Mouse (Mus musculus): ENCODE data around the gene Micall2. TPM values are rescaled to one million over a fixed set of nuclear protein-coding genes. Genes with fewer than 3 reads are reported as not detected.
"Not testable (repeated sequence)": the region's sequence is repeated elsewhere in the genome, so short reads cannot be mapped to it uniquely, and the experiment has no call there.

Micall2 gene
- polyA plus RNA-seq, 1 experiment from 2014 or later, result 8.3 TPM

DNA sequence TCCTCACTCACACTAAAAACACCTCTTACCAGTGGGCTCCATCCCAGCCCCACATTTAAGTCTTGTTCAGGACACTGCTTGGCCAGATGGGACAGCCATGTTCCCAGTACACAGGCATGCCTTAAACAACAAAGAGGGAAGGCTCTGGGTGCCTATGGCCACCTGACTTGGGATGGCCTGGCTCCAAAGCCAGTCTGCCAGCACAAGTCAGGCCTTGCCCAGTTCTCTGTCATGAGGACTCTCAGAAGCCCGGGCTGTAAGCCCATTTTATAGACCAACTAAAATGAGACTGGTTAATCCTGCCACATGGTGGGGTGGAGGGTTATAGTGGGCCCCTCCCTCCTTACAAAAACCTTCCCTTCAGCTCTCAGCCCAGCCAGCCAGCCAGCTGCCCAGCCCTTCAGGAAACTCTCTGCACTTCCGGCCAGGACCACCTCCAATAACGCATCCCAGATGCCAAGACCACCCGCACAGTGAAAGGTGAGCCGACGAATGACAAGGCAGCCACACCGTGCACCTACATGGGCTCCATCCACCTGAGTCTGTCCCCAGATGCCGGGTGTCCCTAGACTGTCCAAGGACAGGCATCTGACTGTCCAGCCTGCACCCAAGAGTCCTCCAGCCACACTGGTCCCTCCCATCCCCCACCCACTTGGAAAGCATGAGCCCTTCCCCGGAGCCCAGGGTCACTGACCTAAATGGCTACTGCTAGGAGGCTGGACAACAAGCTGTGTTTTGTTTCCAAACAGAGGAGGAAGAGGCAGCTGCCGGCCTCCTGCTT is 11.6 kb downstream of the Micall2 start:
- H3K9ac ChIP-seq, result no peak overlapping the region
- no peaks in the 10 kb centered on the region for H3K27me3 ChIP-seq (replicated peaks)
- WGBS, result 33% methylated on average over 10 of the region's 10 CpGs
- H3K27ac ChIP-seq, result no peak overlapping the region
- H3K36me3 ChIP-seq, result no peaks in the 10 kb centered on the region
- H3K9me3 ChIP-seq, result no peaks in the 10 kb centered on the region
- no peak overlapping the region for H3K4me3 ChIP-seq (replicated peaks)
- peaks cover 9% of the 10 kb centered on the region for H3K4me1 ChIP-seq (replicated peaks)
- H3K4me2 ChIP-seq (replicated peaks), result no peak overlapping the region
- no peak for ATAC-seq

DNA sequence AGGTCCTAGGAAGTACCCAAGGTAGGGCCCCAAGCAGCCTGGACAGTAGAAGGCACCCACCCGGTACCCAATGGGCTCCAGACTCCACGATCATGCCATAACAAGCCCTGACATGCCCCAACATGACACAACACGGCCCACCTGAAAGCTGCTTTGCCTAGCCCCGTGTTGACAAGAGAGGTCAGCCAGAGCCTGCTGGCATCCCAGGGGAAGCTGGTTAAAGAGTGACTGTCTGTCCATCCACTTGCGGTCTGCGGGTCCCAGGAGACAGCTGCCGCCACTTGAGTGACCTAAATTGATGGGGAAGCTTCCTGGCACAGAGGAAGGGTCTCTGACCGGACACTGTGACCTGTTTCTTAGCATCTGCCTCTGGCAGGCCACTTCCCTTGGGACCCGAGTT is 13.0 kb downstream of the Micall2 start:
- ATAC-seq, result no peak
- Histone ChIP-seq H3K27me3 (replicated peaks) (no peaks in the 10 kb centered on the region), H3K4me1 (replicated peaks) (peaks cover 13% of the 10 kb centered on the region), H3K4me3 (replicated peaks) (no peak overlapping the region), H3K4me2 (replicated peaks) (no peak overlapping the region), H3K36me3 (no peaks in the 10 kb centered on the region), H3K9me3 (no peaks in the 10 kb centered on the region), H3K27ac (no peak overlapping the region), H3K9ac (no peak overlapping the region)
- 70% methylated on average over 9 of the region's 9 CpGs for WGBS

DNA sequence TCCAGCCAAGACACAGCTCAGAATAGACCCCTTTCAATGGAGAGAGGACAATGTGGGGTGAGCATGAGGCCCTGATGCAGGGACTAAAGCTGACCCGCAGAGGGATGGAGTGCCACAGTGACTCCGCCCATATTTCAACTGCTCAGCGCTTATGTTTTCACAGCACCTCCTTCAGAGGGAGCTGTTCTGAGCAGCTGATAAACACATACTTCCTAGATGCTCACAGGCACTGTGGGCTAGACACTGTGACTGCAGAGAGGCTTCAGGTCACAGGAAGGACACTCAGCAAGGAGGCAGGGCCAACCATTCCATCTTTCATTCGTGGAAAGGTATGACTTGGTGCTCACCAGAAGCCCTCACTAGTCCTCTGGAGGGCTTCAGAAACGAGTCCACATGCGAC is 13.4 kb downstream of the Micall2 start:
- 67% methylated on average over 6 of the region's 6 CpGs for WGBS

DNA sequence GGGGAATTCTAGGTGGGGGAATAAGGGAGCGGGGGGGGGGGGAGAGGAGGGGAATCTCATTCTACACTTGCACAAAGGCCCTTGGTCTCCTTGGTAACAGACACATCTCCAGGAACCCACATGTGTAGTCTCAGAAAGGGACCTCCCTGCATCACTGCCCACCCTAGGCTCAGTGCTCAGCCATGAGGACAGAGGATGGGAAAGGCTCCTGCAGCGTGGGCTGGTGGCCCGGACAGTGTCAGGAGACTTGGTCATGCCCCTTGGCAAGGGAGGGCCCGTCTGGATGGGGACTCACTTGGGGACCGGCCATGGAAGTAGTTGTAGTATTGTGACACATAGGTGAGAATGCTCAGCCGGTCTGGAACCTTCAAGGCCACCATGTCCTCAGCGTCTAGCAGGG is 17.2 kb downstream of the Micall2 start:
- no peaks in the 10 kb centered on the region for H3K36me3 ChIP-seq
- H3K4me3 ChIP-seq (replicated peaks), result no peak overlapping the region
- H3K4me1 ChIP-seq (replicated peaks), result 0 out of 2 replicates have a peak, but pooled peaks cover 5% of the 10 kb centered on the region
- no peak overlapping the region for H3K9ac ChIP-seq
- H3K4me2 ChIP-seq (replicated peaks), result no peak overlapping the region
- H3K9me3 ChIP-seq, result no peaks in the 10 kb centered on the region
- ATAC-seq, result no peak
- 76% methylated on average over 7 of the region's 7 CpGs for WGBS
- H3K27me3 ChIP-seq (replicated peaks), result no peaks in the 10 kb centered on the region
- H3K27ac ChIP-seq, result no peak overlapping the region

More for the DNA sequence above, 13.4 kb downstream of the Micall2 start:
- H3K9me3 ChIP-seq, result no peaks in the 10 kb centered on the region
- no peak overlapping the region for H3K27ac ChIP-seq
- no peak overlapping the region for H3K9ac ChIP-seq
- no peak overlapping the region for H3K4me3 ChIP-seq (replicated peaks)
- H3K4me1 ChIP-seq (replicated peaks), result peaks cover 13% of the 10 kb centered on the region
- ATAC-seq, result no peak
- no peak overlapping the region for H3K4me2 ChIP-seq (replicated peaks)
- no peaks in the 10 kb centered on the region for H3K36me3 ChIP-seq
- no peaks in the 10 kb centered on the region for H3K27me3 ChIP-seq (replicated peaks)

DNA sequence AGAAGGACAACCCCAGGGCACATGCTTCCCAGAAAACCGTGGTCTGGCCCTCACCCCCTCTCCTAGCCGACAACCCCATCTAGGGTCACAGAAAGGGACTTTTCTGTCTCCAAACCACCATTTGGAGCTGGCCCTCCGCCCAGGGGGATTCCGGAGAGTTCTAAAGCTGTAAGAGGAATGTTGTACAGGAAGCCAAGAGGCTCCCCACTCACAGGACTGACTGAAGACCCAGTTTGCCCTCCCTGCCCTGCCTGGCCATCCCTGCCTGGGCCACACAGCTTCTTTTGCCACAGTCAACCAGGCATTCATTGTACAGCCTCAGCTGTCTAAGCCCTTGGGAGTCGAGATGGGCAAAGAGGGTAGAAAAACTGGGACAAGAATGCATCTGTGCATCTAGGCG is 17.6 kb downstream of the Micall2 start:
- Histone ChIP-seq H3K4me3 (replicated peaks) (no peak overlapping the region), H3K4me1 (replicated peaks) (0 out of 2 replicates have a peak, but pooled peaks cover 5% of the 10 kb centered on the region), H3K27ac (no peak overlapping the region; the same call in 1 of the 2 replicates), H3K4me2 (replicated peaks) (no peak overlapping the region), H3K9ac (no peak overlapping the region), H3K27me3 (replicated peaks) (no peaks in the 10 kb centered on the region), H3K36me3 (no peaks in the 10 kb centered on the region), H3K9me3 (no peaks in the 10 kb centered on the region)
- no peak for ATAC-seq
- WGBS, result 69% methylated on average over 6 of the region's 6 CpGs

DNA sequence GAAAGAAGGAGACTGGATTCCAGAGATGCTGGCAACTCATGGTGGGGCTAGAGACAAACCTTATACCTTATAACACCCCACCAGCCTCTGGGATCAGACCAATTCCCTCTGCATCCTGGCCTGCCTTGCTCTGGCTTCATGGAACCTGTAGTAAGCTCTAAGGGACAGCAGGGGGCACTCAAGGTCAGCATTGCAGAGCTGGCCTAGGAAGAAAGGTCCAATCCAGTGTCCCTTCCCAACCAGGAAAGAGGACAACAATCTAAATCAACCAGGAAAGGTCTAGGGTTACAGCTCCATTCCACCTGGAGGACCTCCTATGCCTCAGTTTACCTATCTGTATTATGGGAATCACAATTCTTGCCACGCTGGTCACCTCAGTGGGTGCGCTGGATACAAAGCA is 18.4 kb downstream of the Micall2 start:
- H3K27ac ChIP-seq, result no peak overlapping the region

DNA sequence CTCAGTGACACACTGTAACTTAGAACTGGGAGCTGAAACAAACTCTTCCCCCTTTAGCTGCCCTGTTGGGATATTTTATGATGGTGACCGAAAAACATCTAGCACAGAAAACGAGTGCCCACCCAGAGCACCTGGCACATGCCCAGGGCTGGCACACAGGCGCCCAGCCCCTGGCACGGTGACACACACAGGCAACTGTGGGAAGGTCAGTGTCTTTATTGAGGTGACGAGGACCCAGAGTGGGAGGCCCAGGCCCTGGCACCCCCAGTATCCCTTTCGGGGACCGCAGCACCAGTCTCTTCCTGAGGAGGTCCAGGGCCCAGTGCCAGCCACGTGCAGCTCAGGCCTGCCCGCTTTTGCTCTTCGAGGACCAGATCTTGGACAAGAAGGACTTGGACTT is 29.6 kb downstream of the Micall2 start:
- Histone ChIP-seq H3K4me3 (replicated peaks) (no peak overlapping the region), H3K9ac (no peak overlapping the region), H3K4me2 (replicated peaks) (no peak overlapping the region), H3K36me3 (peaks cover 5% of the 10 kb centered on the region; the same call in 1 of the 2 replicates), H3K27me3 (replicated peaks) (no peaks in the 10 kb centered on the region), H3K4me1 (replicated peaks) (0 out of 2 replicates have a peak, but pooled peaks cover 3% of the 10 kb centered on the region), H3K9me3 (no peaks in the 10 kb centered on the region), H3K27ac (no peak overlapping the region)
- no peak for ATAC-seq
- 93% methylated on average over 10 of the region's 10 CpGs for WGBS

More for the DNA sequence above, 18.4 kb downstream of the Micall2 start:
- H3K9ac ChIP-seq, result no peak overlapping the region
- WGBS, result 92% methylated on average over 2 of the region's 2 CpGs
- ATAC-seq, result peak; percentile 67
- no peak overlapping the region for H3K4me2 ChIP-seq (replicated peaks)
- H3K4me1 ChIP-seq (replicated peaks), result 0 out of 2 replicates have a peak, but pooled peaks cover 5% of the 10 kb centered on the region
- no peaks in the 10 kb centered on the region for H3K9me3 ChIP-seq
- no peaks in the 10 kb centered on the region for H3K36me3 ChIP-seq
- no peaks in the 10 kb centered on the region for H3K27me3 ChIP-seq (replicated peaks)
- H3K4me3 ChIP-seq (replicated peaks), result no peak overlapping the region

DNA sequence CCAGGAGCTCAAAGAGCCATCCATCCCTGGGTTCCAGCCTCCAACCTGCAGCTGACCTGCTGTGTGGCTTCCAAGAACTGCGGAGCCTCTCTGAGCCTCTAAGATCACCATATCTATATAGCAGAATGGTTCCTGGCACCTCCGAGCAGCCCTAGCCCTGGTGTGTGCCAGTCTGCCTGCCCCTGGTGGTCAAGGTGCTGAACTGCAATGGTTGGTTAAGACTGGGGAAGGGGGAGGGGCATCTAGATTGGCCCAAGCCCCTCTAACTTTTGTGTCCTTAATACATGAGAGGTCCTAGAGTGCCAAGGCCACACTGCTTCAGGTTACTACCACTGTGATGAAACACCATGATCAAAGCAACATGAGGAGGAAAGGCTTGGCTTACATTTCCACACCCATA is 33.2 kb downstream of the Micall2 start:
- no peaks in the 10 kb centered on the region for H3K27me3 ChIP-seq (replicated peaks)
- no peak overlapping the region for H3K9ac ChIP-seq
- H3K4me3 ChIP-seq (replicated peaks), result no peak overlapping the region
- H3K9me3 ChIP-seq, result no peaks in the 10 kb centered on the region
- H3K4me1 ChIP-seq (replicated peaks), result 0 out of 2 replicates have a peak, but pooled peaks cover 3% of the 10 kb centered on the region
- H3K36me3 ChIP-seq, result no peaks in the 10 kb centered on the region; the same call in 1 of the 2 replicates
- ATAC-seq, result peak; percentile 18; the same call in 1 of the 2 replicates
- H3K27ac ChIP-seq, result no peak overlapping the region
- no peak overlapping the region for H3K4me2 ChIP-seq (replicated peaks)
- WGBS, result 63% methylated on average over 2 of the region's 2 CpGs

DNA sequence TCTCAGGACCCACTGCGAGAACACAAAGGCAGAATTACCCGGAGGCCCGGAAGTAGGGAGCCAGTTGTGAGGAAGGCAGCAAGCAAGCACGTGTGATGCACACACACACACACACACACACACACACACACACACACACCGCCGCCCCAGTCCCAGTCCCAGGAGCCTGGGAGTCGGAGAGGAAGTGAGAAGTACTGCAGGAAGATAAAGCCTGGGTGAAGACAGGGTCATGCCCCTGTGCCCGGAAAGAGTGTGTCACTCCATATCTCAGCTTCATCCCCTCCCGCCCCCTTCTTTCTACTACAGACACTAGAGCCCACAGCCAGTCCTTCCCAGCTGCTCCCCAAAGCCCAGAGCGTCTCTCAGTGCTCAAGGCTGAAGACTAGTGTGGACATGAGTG is 33.9 kb downstream of the Micall2 start:
- Histone ChIP-seq H3K4me2 (replicated peaks) (no peak overlapping the region), H3K9ac (no peak overlapping the region), H3K27ac (no peak overlapping the region), H3K4me3 (replicated peaks) (no peak overlapping the region), H3K27me3 (replicated peaks) (no peaks in the 10 kb centered on the region), H3K4me1 (replicated peaks) (0 out of 2 replicates have a peak, but pooled peaks cover 3% of the 10 kb centered on the region), H3K36me3 (no peaks in the 10 kb centered on the region; the same call in 1 of the 2 replicates), H3K9me3 (no peaks in the 10 kb centered on the region)
- WGBS, result 50% methylated on average over 10 of the region's 10 CpGs
- ATAC-seq, result peak; percentile 24; the same call in 1 of the 2 replicates

DNA sequence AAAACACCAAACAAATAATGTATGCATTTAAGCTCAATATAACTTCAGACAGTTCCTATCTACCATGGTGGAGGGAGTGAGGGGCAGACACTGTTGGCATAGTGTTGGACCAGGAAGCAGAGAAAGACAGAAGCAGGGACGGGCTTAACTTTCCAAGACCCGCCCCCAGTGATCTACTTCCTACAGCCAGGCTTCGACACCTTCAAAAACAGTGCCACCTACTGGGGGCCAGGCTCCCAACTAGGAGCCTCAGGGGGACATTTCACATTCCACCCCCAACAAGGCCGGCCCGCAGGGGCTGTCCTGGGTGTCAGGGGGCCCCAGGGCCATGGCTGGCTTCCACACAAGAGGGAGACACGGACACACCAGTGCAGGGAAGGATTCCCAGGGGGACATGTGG is 39.2 kb downstream of the Micall2 start:
- no peak overlapping the region for H3K27ac ChIP-seq
- no peak overlapping the region for H3K9ac ChIP-seq
- peaks cover 2% of the 10 kb centered on the region; the same call in 1 of the 2 replicates for H3K4me1 ChIP-seq (replicated peaks)
- 86% methylated on average over 6 of the region's 6 CpGs for WGBS
- no peaks in the 10 kb centered on the region for H3K27me3 ChIP-seq (replicated peaks)
- ATAC-seq, result no peak
- no peaks in the 10 kb centered on the region for H3K36me3 ChIP-seq
- no peak overlapping the region for H3K4me3 ChIP-seq (replicated peaks)
- no peaks in the 10 kb centered on the region for H3K9me3 ChIP-seq
- no peak overlapping the region for H3K4me2 ChIP-seq (replicated peaks)

DNA sequence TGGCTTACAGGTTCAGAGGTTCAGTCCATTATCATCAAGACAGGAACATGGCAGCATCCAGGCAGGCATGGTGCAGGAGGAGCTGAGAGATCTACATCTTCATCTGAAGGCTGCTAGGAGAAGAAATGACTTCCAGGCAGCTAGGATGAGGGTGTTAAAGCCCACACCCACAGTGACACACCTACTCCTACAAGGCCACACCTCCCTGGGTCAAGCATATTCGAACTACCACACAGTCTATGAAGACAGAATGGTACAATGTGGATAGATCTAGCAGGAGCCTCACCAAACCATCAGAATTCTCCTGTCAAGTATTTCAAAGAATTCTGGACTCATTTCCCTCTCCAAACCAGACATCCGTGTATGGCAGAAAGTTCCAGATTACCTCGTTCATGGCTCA is 40.3 kb downstream of the Micall2 start:
- H3K27ac ChIP-seq; H3K36me3 ChIP-seq; H3K4me1 ChIP-seq (replicated peaks); H3K4me3 ChIP-seq (replicated peaks); H3K9me3 ChIP-seq; H3K27me3 ChIP-seq (replicated peaks); H3K9ac ChIP-seq; H3K4me2 ChIP-seq (replicated peaks): not testable (repeated sequence)
- 56% methylated on average over 3 of the region's 3 CpGs for WGBS
- ATAC-seq, result peak; percentile 55; the same call in 1 of the 2 replicates

DNA sequence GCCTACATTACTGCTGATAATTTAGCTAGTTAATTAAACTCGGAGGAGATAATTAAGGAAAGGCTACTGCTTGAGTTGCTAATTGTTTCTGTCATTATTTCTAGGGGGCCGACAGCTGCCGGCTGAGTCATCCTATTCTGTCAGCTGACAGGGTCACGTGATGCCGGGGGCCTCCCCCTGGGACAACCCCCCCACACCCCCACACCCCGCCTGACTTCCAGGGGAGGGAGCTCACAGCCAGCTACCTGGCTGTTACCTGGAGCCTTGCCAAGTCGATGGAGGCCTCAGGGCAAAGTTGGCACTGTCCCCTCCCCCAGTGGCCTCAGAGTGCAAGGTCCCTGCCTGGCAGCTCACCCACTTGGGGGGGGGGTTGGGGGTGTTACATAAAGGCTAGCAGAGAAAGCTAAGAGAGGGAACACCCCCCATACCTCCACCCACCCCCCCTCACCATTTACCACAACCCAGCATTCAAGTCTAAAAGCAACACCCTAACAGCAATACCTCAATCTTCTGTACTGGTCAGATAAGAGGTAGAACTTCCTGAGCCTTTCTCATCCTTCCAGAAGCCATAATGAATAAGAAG is 41.1 kb downstream of the Micall2 start:
- Histone ChIP-seq H3K9ac (no peak overlapping the region), H3K4me2 (replicated peaks) (peak overlapping the region; percentile 33), H3K4me3 (replicated peaks) (no peak overlapping the region)

More for the DNA sequence above, 41.1 kb downstream of the Micall2 start:
- Histone ChIP-seq H3K27me3 (replicated peaks) (no peaks in the 10 kb centered on the region), H3K9me3 (no peaks in the 10 kb centered on the region), H3K36me3 (no peaks in the 10 kb centered on the region), H3K4me1 (replicated peaks) (peaks cover 2% of the 10 kb centered on the region; the same call in 1 of the 2 replicates), H3K27ac (0 out of 2 replicates have a peak overlapping the region, but pooled peaks have one; percentile 11)
- ATAC-seq, result peak; percentile 84
- WGBS, result 24% methylated on average over 7 of the region's 7 CpGs

Data from intestine, embryonic 15.5 days (tissue).